Mouse (Mus musculus): ENCODE measurements around the gene Irs3.

Gene Irs3

GRCm38 (mm10) chr5:137596601-137597261 lies 48.8 kb downstream of the Irs3 start:
- DNase-seq (ENCODE audit: low read depth in 1 of 2, low spot score in 2 of 2) = no peak

- DNase-seq (ENCODE audit: low read depth in 1 of 2, low spot score in 2 of 2) = no peak
These were observed 49.6 kb downstream of the Irs3 start for GRCm38 (mm10) chr5:137595921-137596320.

Data from monocyte, adult 2 months (primary cell).